ENCODE assay signal across 8 mouse cellular contexts in genomic region chr6:34346096-34346898, GRCm38 (mm10). TPM values are rescaled to one million over a fixed set of nuclear protein-coding genes. Genes with fewer than 3 reads are reported as not detected.
A peak's percentile ranks its signal among the peaks of the same experiment; 100 is the strongest.
DNase-seq lines count a peak whose midpoint lies in the region; ATAC-seq and TF ChIP-seq lines count a peak whose summit lies in the region.

No protein-coding gene starts in this region.

- no peak overlapping the region for H3K9ac ChIP-seq in forebrain, embryonic 11.5 days (ENCODE audit: low read length)
- 0 out of 2 replicates have a peak overlapping the region, but pooled peaks have one; percentile 25 for H3K9ac ChIP-seq in heart, embryonic 15.5 days
- H3K9ac ChIP-seq in liver, embryonic 14.5 days (replicated peaks), result no peak overlapping the region
- H3K9ac ChIP-seq in neural tube, embryonic 15.5 days (replicated peaks), result no peak overlapping the region

- H3K36me3 ChIP-seq in forebrain, embryonic 11.5 days (ENCODE audit: control insufficient read depth, insufficient read depth, low read length), result no peaks in the 10 kb centered on the region
- H3K36me3 ChIP-seq in heart, embryonic 15.5 days, result no peaks in the 10 kb centered on the region
- no peaks in the 10 kb centered on the region for H3K36me3 ChIP-seq in liver, embryonic 14.5 days (replicated peaks; ENCODE audit: control insufficient read depth, insufficient read depth, low read depth)
- no peaks in the 10 kb centered on the region for H3K36me3 ChIP-seq in neural tube, embryonic 15.5 days

- no peaks in the 10 kb centered on the region for H3K9me3 ChIP-seq in forebrain, embryonic 11.5 days (ENCODE audit: control insufficient read depth, low read length)
- H3K9me3 ChIP-seq in heart, embryonic 15.5 days (replicated peaks), result no peaks in the 10 kb centered on the region
- H3K9me3 ChIP-seq in liver, embryonic 14.5 days (ENCODE audit: control insufficient read depth, low read length), result no peaks in the 10 kb centered on the region
- H3K9me3 ChIP-seq in neural tube, embryonic 15.5 days (replicated peaks), result no peaks in the 10 kb centered on the region

- peak; percentile 90 for TF ChIP-seq CTCF in liver, embryonic 14.5 days (IDR thresholded peaks at IDR 0.05; ENCODE audit: low read depth)

- peak; percentile 60 to 70 for DNase-seq in CD8-positive naive resting alpha-beta T cell, adult 2 months (ENCODE audit: low read depth in 2 of 2, low spot score in 2 of 2)
- peak; percentile 12 for DNase-seq in c-Kit-negative CD71-positive TER-119-positive erythroid progenitor cells, embryonic 14.5 days (ENCODE audit: low read depth, low spot score)
- peak; percentile 85 for DNase-seq in forebrain, embryonic 11.5 days (ENCODE audit: low spot score)
- peak; percentile 85 for DNase-seq in kidney, postnatal 10 days
- peak in 2 of 3 experiments; percentile 24 to 37 for DNase-seq in liver, embryonic 14.5 days (ENCODE audit: low read depth in 3 of 3, low spot score in 3 of 3)
- DNase-seq in thymus, adult 18-20 months, result peak; percentile 41 to 42

- WGBS in forebrain, embryonic 11.5 days, result 50% methylated on average over 14 of the region's 14 CpGs
- WGBS in heart, embryonic 15.5 days, result 39% methylated on average over 14 of the region's 14 CpGs
- 42% methylated on average over 14 of the region's 14 CpGs for WGBS in liver, embryonic 14.5 days (ENCODE audit: insufficient replicate concordance)
- 49% methylated on average over 14 of the region's 14 CpGs for WGBS in neural tube, embryonic 15.5 days

- no peaks in the 10 kb centered on the region for H3K27me3 ChIP-seq in forebrain, embryonic 11.5 days (ENCODE audit: control insufficient read depth, insufficient read depth, low read length)
- H3K27me3 ChIP-seq in heart, embryonic 15.5 days, result no peaks in the 10 kb centered on the region
- no peaks in the 10 kb centered on the region for H3K27me3 ChIP-seq in liver, embryonic 14.5 days (ENCODE audit: control insufficient read depth, insufficient read depth, low read length)
- H3K27me3 ChIP-seq in neural tube, embryonic 15.5 days (replicated peaks), result 0 out of 2 replicates have a peak, but pooled peaks cover 3% of the 10 kb centered on the region

- no peaks in the 10 kb centered on the region for H3K4me1 ChIP-seq in forebrain, embryonic 11.5 days (replicated peaks; ENCODE audit: control insufficient read depth, insufficient read depth, low read length)
- H3K4me1 ChIP-seq in heart, embryonic 15.5 days (replicated peaks), result peaks cover 18% of the 10 kb centered on the region
- H3K4me1 ChIP-seq in liver, embryonic 14.5 days (replicated peaks; ENCODE audit: control insufficient read depth in 2 of 2, insufficient read depth in 2 of 2, low read length in 1 of 2), result no peaks in the 10 kb centered on the region; a peak in 1 of 4 replicates
- H3K4me1 ChIP-seq in neural tube, embryonic 15.5 days, result peaks cover 2% of the 10 kb centered on the region; the same call in 1 of the 2 replicates

- TF ChIP-seq EP300 in liver, embryonic 14.5 days (IDR thresholded peaks at IDR 0.05; ENCODE audit: low read depth), result no peak

- 0 out of 2 replicates have a peak overlapping the region, but pooled peaks have one; percentile 8 for H3K4me2 ChIP-seq in forebrain, embryonic 11.5 days (ENCODE audit: low read depth, low read length, severe bottlenecking)
- peak overlapping the region; percentile 50 for H3K4me2 ChIP-seq in heart, embryonic 15.5 days
- H3K4me2 ChIP-seq in liver, embryonic 14.5 days (ENCODE audit: low read depth), result no peak overlapping the region
- peak overlapping the region; percentile 29 for H3K4me2 ChIP-seq in neural tube, embryonic 15.5 days

- ATAC-seq in forebrain, embryonic 11.5 days (replicated peaks; ENCODE audit: low FRiP score), result peak; percentile 51; the same call in 1 of the 2 replicates
- ATAC-seq in heart, embryonic 15.5 days (replicated peaks; ENCODE audit: insufficient number of reproducible peaks, insufficient read depth, low FRiP score, low read depth), result 0 out of 2 replicates have a peak, but pooled peaks have one; percentile 22
- ATAC-seq in liver, embryonic 14.5 days (ENCODE audit: insufficient read depth), result no peak
- peak; percentile 74; the same call in 1 of the 2 replicates for ATAC-seq in neural tube, embryonic 15.5 days (ENCODE audit: low FRiP score)

- no peak overlapping the region for H3K27ac ChIP-seq in forebrain, embryonic 11.5 days (ENCODE audit: low read depth, low read length)
- H3K27ac ChIP-seq in heart, embryonic 15.5 days, result no peak overlapping the region
- no peak overlapping the region for H3K27ac ChIP-seq in liver, embryonic 14.5 days
- no peak overlapping the region for H3K27ac ChIP-seq in neural tube, embryonic 15.5 days (replicated peaks)

- no peak overlapping the region for H3K4me3 ChIP-seq in forebrain, embryonic 11.5 days (ENCODE audit: low read depth, low read length)
- H3K4me3 ChIP-seq in heart, embryonic 15.5 days, result peak overlapping the region; percentile 11; the same call in 1 of the 2 replicates
- no peak overlapping the region for H3K4me3 ChIP-seq in liver, embryonic 14.5 days (ENCODE audit: insufficient read depth in 1 of 2, low read depth in 2 of 2, low read length in 2 of 2)
- no peak overlapping the region for H3K4me3 ChIP-seq in neural tube, embryonic 15.5 days (replicated peaks)

RNA-seq across cellular contexts. Expression of gene Akr1b8, which starts 7.6 kb away (rescaled TPM):
- polyA plus RNA-seq in forebrain, embryonic 11.5 days (2014; fragmentation: Nextera tagmentation; extraction: Ambion mirVana), result 18.9 and 19.9 TPM in 2 replicates
- 9.3 and 9.4 TPM in 2 replicates for polyA plus RNA-seq in heart, embryonic 15.5 days (2015; fragmentation: Nextera tagmentation; extraction: Ambion mirVana)
- 3.6 and 4.7 TPM in 2 replicates for polyA plus RNA-seq in liver, embryonic 14.5 days (2012; rRNA removed)
- polyA plus RNA-seq in liver, embryonic 14.5 days (2014; fragmentation: Nextera tagmentation; extraction: Ambion mirVana), result 4.2 and 5.7 TPM in 2 replicates
- polyA plus RNA-seq in neural tube, embryonic 15.5 days (2015; fragmentation: Nextera tagmentation; extraction: Ambion mirVana), result 4.7 and 5.7 TPM in 2 replicates

RNA-seq across cellular contexts. Expression of gene Akr1b3, which starts 29.0 kb away (rescaled TPM):
- 180 and 186 TPM in 2 replicates for polyA plus RNA-seq in forebrain, embryonic 11.5 days (2014; fragmentation: Nextera tagmentation; extraction: Ambion mirVana)
- 150 and 163 TPM in 2 replicates for polyA plus RNA-seq in heart, embryonic 15.5 days (2015; fragmentation: Nextera tagmentation; extraction: Ambion mirVana)
- 27.3 and 32.2 TPM in 2 replicates for polyA plus RNA-seq in liver, embryonic 14.5 days (2012; rRNA removed)
- polyA plus RNA-seq in liver, embryonic 14.5 days (2014; fragmentation: Nextera tagmentation; extraction: Ambion mirVana), result 48.4 and 50.4 TPM in 2 replicates
- 126 and 145 TPM in 2 replicates for polyA plus RNA-seq in neural tube, embryonic 15.5 days (2015; fragmentation: Nextera tagmentation; extraction: Ambion mirVana)

RNA-seq across cellular contexts. Expression of gene Akr1b10, which starts 37.7 kb away (rescaled TPM):
- polyA plus RNA-seq in forebrain, embryonic 11.5 days (2014; fragmentation: Nextera tagmentation; extraction: Ambion mirVana), result 11.0 and 11.2 TPM in 2 replicates
- 60.6 and 64.6 TPM in 2 replicates for polyA plus RNA-seq in heart, embryonic 15.5 days (2015; fragmentation: Nextera tagmentation; extraction: Ambion mirVana)
- 4.6 and 5.1 TPM in 2 replicates for polyA plus RNA-seq in liver, embryonic 14.5 days (2012; rRNA removed)
- polyA plus RNA-seq in liver, embryonic 14.5 days (2014; fragmentation: Nextera tagmentation; extraction: Ambion mirVana), result 5.0 and 5.5 TPM in 2 replicates
- 13.7 and 16.0 TPM in 2 replicates for polyA plus RNA-seq in neural tube, embryonic 15.5 days (2015; fragmentation: Nextera tagmentation; extraction: Ambion mirVana)

Comparison
In these comparisons a context has a peak if more than half of its experiments do, and no peak if none do; other contexts are left out.
1. DNase-seq: peak in every context shown above with its lines; median percentile 85 in forebrain, embryonic 11.5 days; 85 in kidney, postnatal 10 days; 65 in CD8-positive naive resting alpha-beta T cell, adult 2 months; 42 in thymus, adult 18-20 months; 30 in liver, embryonic 14.5 days; 12 in c-Kit-negative CD71-positive TER-119-positive erythroid progenitor cells, embryonic 14.5 days.